Mouse (Mus musculus) CD4-positive, CD25-positive, alpha-beta regulatory T cell, adult 2 months (primary cell): Measurements from ENCODE around the gene Fam192a.

Experiments
- DNase-seq: peaks from one replicate; pipeline ENCODE4 v3.0.0-alpha.2; 2012; ENCODE audit warnings: low read depth, low spot score

The Fam192a gene

GRCm38 (mm10) chr8:94532525-94532872, 69.3 kb downstream of the Fam192a start:
- DNase-seq, result no peak

GRCm38 (mm10) chr8:94532000-94532399, 69.8 kb downstream of the Fam192a start:
- no peak for DNase-seq

GRCm38 (mm10) chr8:94530643-94531042, 71.2 kb downstream of the Fam192a start:
- no peak for DNase-seq

GRCm38 (mm10) chr8:94529875-94530274, 71.9 kb downstream of the Fam192a start:
- DNase-seq, result no peak

GRCm38 (mm10) chr8:94528245-94528644, 73.6 kb downstream of the Fam192a start:
- peak; percentile 50 for DNase-seq

- no peak for DNase-seq
Measured at GRCm38 (mm10) chr8:94527178-94527577, 74.6 kb downstream of the Fam192a start.

- no peak for DNase-seq
Measured at GRCm38 (mm10) chr8:94524554-94524953, 77.2 kb downstream of the Fam192a start.
